Mouse (Mus musculus) cerebellum, adult 18-20 months (tissue): ENCODE measurements around the gene Patj.
"Not testable (repeated sequence)": the region's sequence is repeated elsewhere in the genome, so short reads cannot be mapped to it uniquely, and the experiment has no call there.

Source experiments
- DNase-seq, 2 experiments: peaks; one replicate each; pipeline ENCODE4 v3.0.0; 2021

Patj gene

DNA sequence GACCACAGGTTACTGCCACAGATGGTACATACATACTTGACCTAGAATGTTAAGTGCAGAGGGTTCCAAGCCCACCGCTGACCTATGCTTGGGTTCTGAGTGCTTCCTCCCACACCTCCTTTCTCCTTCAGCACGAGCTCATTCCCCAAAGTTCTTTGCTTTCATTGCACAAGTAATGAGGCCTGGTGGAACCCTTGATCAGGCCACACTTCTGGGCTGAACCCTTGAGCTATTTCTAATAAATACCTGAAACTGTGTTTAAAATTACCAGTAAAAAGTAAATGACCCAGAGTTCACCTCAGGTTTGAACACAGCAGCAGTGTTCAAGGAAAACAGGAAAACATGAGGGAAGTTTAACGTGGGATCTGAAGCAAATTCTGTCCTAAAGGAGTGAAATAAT lies 271.4 kb downstream of the Patj start:
- no peak for DNase-seq

DNA sequence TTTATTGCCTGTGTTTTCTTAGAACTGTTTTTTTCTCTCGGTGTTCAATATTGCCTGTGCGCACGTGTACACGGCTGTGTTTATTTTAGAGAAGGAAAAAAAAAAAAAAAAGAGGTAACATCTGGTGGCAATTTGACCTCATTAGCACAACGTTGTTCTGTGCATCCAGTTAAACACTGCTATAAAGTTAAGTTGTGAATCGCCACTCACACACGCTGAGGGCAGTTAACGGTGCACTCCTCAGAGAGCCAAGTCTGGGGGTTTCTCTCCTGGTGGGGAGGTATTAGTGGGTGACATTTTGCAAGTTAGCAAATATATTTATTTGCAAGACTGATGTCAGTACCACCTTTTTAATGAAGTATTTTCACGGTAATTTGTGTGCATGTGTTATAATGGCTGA lies 281.9 kb downstream of the Patj start:
- no peak for DNase-seq

DNA sequence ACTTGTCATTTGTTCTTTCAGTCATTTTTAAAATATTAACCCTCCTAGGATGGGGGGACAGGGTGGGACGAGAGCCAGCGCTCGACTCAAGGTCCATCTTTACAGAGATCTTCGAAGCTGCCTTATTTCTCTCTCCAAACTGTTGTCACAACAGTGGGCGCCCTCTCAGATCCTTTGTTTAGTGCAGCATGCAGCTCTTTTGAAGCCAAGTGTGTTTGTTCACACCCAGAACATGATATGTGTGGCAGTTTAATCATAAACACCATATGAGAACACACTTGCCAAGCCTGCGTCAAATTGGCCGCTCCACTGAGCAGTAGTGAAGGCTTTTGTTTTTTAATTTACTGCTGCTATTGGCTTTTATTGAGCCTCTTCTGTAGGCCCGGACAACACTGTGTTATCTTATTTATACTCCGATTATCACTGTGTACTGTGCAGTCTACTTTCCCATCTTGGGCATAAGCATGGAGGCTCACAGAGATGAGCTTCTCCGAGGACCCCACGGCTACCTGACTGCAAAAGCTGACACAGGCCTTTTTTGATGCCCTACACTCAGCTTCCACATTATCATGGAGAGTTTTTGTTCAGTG lies 291.2 kb downstream of the Patj start:
- DNase-seq: no peak

DNA sequence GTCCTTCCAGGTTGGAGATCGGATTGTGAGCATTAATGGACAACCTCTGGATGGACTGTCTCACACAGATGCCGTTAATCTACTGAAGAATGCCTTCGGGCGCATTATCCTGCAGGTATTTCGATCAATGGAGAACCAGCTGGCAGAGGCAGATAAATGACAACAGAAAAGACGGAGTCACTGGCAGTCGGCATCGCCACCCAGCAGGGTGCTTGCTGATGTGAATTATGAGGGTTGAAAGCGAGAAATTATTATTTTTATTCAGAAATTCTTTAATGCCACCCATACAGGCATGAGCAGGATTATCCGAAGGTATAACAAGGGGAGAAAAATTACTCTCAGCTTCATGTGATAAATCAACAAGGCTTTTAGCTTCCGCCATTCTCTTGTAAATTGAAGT lies 292.5 kb downstream of the Patj start:
- DNase-seq: no peak

DNA sequence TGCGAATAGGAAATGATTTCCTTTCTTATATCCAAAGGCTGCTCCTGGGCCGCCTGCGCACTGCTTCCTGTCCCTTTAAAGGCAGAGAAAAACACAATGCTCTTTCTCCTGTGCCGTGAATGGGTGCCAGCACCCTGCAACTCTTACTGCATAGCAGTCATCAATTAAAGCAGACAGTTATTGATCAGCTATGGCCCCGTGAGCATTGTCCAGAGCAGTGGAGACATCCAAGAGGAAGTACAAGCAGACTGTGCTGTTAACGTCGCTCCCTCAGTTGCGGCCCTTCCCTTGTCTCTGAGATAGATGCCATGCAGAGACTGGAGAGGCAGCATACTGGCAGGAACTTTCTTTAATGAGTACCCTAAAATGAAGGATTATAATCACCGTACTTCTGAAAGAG lies 292.9 kb downstream of the Patj start:
- DNase-seq: no peak

DNA sequence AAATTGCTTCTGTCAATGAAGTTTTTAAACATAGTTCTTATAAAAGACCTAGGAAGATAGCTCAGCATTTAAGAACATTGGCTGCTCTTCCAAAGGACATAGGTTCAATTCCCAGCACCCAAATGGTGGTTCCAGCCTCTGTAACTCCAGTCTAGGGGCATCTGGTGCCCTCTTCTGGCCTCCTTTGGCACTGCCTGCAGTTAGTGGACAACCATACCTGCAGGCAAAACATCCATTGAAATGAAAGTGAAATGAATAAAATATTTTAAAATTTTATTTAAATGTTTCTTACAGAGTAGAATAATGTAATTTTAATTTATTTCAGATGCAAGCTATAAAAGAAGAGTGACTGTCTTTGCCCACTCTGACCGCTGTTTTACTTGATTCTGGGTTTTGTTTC lies 294.4 kb downstream of the Patj start:
- DNase-seq: no peak

DNA sequence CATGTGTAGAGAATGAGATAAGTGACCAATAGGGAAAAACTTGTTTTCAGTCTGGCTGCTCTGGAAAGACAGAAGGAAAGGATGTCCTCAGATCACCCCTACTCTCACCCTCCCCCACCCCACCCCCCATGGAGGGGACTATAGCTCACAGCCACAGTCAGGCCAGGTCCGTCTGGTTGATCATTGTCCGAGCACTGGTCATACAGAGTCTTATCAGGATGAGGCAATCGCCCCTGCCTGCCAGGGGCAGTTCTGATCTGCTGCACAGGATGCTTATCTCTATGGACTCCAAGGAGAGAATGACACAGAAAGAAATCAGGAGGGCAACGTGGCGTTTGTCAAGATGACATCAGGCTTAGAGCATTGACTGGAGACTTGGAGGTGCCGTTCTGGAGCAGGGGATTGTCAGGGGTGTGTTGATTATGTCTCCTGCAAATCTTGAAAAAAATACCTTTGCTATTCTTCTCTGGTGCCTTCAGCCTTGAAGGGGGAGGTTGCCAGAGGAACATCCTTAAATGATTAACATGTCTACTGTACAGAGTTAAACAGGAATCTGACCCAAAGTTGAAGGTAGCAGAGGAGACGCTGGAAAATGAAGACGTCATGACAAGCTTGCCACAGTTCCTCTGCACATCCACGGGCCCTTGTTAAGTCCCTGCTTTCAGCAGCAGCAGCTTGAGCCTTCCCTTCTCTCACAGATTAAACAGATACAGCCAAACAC lies 298.0 kb downstream of the Patj start:
- no peak for DNase-seq

DNA sequence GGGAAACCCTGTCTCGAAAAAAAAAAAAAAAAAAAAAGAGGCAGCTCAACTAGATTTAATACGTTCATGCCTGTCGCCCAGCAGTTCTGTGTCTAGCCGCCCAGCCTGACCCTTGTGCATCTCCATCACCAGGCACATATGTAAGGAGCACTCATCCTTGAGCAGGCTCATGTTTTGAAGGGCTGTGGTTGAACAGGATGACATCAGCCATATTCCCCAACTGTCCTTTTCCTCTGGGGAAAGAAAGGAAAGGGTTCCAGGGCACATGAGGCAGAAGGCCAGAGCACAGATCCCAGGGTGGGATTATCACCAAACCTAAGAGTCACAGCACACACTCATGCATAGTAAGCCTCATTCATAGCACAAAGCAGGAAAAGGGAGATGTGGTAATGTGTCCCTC lies 302.3 kb downstream of the Patj start:
- DNase-seq: no peak

DNA sequence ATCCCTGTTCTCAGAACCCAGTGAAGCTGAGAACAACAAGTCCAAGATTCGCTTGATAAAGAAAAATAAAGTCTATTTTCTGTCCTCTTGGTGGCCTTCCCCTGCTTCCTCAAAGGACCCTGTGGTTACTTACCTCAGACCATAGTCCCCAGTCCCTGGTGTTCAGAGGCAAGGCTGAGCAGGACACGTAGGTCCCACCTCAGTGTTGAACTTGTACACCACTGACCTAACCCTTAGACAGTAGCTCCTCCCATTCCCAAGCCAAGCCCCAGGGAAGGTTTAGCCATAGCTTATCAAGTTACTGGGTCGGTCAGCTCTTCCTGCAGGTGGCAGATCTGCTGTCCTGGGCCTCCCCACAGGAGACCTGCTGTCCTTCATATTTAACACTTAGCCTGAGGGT lies 303.3 kb downstream of the Patj start:
- DNase-seq: no peak

DNA sequence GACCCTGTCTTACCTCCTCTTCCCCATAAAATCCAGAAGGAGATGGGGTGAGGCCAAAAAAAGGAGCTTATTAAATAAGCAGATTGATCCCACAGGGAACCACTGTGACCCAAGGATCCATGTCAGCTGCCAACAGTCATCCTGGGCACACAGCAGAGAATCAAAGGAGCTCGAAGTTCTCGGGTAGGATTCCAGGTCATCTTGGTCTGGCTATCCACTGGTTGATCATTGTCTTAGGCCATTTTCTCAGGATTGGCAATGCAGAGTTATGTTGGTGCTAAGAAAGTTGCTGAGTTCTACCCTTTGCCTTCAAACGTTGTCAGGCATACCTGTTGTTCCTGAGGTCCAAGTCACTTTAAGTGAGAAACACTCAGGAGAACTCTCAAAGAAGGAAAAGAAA lies 304.6 kb downstream of the Patj start:
- DNase-seq: no peak

DNA sequence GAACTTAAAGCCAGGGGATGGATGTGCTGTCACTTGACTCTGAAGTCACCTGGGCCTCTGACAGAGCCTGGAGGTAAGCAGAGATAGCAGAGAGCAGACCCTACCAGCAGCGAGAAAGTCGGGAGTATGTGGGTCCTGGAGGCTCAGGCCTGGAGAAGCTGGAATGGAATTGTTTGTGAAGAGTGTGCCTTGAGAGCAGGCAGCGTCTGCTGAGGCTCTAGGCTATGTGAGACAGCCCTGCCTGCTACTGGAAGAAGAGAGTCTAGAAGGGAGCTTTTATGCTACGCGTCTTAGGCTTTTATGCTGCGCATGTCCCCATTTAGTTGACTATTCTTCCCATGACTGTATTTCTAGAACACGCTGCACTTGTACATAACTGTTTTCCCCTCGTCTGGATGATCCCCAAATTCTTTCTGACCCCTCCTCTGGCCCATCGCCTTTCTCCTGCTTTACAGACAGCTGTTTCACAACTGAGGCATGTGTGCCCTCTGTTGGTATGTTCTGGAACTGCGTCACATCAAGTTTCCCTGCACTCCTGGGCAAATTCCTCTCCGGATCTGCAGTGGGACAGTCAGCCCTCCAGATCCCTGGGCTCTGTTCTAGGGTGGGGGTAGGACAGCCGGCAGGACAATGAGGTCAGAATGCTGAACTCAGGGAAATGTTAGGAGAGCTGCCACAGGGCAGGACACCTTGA lies 306.8 kb downstream of the Patj start:
- DNase-seq: peak; percentile 80 to 85

DNA sequence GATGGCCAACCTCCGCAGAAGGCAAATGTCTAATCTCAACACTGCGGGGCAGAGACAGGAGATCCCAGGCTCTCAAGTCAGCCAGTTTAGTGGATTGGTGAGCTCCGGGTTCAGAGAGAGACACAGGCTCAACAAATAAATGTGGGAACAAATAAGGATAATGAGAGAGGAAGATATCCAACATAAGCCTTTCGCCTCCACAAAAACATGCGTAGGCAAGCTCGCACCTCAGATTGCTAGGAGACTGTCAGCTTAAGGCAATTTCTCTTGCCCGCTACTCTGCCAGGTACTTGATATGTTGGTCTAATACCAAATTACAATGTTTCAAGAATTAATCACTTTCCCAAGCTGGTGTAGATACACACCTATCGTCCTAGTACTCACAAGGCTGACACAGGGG lies 315.3 kb downstream of the Patj start:
- no peak for DNase-seq

DNA sequence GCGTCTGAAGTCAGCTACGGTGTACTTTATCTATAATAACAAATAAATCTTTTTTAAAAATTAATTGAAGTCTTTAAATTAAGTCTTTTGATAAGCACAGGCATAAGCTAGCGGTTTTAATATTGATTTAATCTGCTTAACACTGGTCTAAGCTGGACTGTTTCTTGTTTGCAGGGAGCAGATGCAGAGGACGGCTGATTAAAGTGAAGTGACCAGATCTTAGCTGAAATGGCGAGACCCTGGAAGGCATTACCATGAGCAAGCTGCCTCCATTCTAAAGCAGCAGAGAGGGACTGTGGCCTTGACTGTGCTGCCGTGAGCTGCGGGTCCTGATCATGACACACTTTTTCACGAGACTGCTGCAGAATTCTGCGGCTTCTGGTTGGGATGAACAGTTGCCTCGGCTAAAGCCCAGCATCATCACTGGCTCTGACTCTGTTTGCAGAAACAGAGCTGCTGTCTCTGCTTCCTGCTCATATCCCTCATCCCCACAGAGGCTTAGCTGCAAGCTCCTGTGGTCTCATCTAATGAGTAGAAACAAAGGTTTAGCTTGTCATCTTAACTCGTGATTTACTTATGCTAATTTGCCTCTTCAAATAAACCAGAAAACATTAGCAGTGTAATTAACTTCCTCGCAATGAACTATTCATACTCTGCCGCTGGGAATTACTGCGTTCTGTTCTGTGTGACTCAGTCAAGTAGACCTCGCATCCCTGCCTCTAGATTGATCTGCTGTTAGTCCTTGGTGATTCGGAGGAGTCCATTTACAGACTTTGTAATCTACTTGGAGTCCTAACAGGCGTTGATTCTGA lies 322.4 kb downstream of the Patj start:
- no peak for DNase-seq

DNA sequence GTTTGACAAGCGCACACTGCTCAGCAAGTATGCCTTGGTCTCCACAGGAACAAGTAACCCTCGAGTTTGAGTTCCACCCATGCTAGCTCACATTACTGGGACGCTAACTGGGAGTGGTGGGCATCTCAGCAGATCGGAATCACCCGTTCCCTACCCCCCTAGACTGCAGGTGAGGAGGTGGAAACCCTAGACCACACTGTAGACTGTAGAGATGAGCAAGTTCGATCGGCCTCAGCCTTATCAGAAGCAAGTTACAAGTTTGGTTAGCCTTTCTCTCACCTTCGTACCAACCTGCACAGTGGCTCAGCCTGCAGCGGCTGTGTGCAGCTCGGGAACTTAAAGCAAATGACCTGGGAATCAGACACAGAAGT lies 322.9 kb downstream of the Patj start:
- DNase-seq: no peak

DNA sequence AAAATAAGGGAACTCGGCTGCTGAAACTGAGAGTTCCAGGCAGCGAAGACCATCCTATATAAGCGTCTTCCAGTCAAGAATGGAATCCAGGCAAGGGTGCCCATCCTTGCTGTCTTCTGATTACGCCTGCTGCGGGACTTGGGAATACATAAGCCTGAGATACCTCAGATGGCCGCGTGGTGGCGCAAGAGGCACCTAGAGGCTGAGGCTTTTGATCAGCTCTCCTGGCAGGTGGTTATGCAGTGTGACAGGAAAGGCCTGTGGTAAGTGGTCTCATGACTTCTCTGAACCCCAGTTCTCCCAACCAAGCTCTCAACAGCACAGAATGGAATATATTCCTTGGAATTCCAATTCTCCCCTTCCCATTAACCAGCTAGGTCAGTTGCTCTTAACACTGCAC lies 326.9 kb downstream of the Patj start:
- DNase-seq: peak; percentile 71 to 73

DNA sequence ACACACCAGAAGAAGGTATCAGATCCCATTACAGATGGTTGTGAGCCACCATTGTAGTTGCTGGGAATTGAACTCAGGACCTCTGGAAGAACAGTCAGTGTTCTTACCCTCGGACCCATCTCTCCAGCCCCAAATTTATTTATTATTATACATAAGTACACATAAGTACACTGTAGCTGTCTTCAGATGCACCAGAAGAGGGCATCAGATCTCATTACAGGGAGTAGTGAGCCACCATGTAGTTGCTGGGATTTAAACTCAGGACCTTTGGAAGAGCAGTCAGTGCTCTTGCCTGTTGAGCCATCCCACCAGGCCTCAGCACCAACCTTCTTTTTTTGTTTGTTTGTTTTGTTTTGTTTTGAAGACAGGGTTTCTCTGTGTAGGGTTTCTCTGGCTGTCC lies 329.1 kb downstream of the Patj start:
- DNase-seq: not testable (repeated sequence)

DNA sequence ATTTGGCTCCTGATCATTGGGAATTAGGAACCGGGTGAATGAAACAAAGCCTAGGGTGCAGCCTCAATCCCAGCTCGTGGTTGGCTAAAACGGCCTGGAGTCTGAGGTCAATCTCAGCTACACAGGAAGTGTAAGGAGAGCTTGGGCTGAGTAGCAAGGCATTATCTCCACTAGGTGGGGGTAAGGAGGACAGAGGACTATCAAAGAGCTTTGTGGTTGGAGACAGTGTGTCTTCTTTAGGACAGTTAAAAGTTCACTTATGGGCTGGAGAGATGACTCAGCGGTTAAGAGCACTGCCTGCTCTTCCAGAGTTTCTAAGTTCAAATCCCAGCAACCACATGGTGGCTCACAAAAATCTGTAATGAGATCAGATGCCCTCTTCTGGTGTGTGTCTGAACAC lies 329.9 kb downstream of the Patj start:
- DNase-seq: no peak

DNA sequence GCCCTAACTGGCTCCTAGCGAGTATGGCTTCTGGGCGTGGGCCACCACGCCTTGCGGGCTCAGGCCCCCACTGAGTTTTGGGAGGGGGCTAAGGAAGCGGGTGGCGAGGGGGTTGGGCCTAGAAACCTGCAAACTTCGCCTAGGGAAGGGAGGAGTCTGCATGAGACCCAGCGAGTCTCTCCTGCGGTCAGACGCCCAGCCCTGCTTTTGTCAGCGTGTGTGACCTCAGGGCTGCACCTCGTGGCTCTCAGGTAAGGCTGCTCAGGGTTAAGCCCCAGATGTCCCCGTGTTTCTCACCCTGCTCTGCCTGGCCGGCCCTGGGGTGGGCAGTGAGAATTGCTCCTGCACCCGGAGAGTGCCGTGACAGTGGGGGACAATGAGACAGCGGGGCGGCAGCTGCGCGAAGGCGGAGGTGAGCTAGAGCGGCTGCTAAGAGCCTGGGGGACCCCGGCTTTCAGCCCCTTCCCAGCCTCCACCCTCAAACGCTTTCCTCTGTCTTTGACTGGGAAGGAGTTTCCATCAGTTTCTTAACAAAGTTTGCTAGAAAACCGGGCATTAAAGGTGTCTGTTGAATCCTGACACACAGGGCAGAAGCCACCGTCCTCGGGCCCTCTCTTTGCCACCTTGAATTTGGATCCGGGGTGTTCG lies 331.1 kb downstream of the Patj start, which contains the start of gene L1td1:
L1td1 (plus strand) TSS at position 145 of the 648 bp plus-strand sequence.
- DNase-seq: no peak

DNA sequence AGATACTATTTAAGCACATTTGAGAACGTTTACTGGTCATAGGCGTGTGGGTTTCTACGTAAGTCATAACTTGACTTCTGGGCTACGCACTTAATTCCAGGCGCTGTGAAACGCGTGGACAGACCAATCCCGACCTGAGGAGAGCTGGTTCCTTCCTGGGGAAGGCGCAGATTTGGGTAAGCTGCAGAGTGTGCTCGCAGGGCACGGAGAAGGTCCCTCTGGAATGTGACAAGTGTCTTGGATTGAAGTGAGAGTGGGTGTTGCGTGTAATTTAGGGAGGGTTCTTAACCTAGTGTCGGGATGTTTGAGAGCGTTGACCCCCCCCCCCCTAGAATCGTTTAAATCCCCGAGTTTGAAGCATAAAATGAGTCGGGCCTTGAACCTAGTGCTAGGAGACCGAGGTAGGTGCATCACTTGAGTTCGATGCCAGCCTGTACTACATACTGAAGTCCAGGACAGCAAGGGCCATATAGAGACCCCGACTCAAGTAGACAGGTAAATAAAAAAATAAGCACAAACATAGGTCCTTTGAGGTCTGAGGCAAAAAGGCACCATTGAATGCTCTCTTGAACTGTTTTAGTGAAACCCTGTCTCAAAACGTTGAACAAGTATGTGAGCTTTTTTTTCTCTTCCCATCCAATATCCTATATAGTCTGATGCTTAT lies 331.8 kb downstream of the Patj start:
- DNase-seq: no peak

DNA sequence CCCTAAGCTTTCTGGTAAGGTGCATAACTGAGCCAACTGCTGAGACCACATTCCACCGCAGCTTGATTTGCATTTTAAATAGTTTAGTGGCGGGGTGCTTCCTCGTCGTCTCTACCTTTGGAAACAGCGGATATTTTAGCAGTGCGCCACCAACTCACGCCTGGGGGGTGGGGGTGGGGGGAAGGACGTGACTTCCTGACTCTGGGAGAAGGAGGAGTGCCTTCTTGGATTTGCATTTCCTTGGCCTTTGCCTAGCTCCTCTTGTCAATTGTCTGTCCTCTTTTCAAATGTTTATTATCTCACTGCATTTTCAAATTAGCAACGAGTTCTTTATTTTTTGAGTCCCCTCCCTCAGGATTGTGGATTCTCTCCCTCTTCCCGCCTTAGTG lies 332.4 kb downstream of the Patj start:
- no peak for DNase-seq

DNA sequence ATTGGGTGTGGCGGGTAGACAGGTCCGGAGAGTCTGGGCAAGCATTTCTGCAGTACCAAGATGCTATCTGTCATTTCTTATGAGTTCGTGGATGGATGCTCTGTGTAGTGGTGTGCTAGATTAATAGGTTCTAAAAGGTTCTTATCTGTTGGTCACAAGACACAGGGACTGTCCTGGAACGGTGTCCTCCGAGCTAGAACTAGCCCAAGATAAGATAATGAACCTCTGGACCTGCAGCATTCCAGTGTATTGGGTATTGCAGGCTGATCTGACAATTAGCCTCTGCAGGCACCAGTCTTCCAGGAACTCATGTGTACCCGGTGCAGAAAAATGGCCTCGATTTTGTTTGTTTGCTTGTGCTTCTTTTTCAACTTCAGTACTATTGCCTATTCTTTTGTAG lies 333.1 kb downstream of the Patj start:
- DNase-seq: no peak

DNA sequence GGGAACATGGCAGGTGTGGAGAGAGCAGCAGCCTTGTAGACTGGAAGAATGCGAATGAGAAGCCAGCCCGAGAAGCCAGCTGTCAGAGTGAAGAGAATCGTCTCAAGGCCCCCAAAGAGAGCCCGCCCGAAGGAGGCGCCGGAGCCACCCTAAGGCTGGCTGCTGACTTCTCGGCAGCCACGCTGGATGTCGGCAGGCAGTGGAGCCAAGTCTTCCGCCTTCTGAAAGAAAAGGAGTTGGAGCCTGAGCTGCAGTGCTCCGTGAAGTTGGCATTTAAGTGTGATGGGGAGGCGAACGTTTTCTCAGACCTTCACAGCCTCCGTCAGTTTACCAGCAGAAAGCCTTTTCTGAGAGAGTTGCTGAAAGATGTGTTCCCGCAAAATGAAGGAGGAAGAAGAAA lies 338.1 kb downstream of the Patj start:
- no peak for DNase-seq

DNA sequence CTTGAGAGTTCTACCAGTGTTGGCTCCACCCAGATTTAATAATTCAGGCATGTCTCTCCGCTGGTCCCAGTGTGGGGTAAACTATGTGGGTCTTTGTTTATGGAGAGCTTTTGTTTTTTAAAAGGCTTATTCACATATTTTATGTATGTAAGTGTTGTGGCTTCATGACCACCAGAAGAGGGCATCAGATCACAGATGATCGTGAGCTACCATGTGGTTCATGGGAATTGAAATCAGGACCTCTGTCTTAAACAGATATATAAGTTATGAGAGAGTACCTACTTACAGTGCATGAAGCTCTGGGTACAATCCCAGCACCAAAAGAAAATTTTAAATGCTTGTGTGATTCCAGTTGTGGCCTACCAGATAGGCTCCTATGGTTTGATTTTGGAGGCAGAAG lies 344.2 kb downstream of the Patj start:
- no peak for DNase-seq
